Mouse (Mus musculus): ENCODE data around the gene Top2a.

- no peak for TF ChIP-seq POLR2A (IDR thresholded peaks at IDR 0.05; ENCODE audit: control insufficient read depth, extremely low read depth, insufficient read depth, low read length, poor library complexity)
- no peak for TF ChIP-seq CTCF (IDR thresholded peaks at IDR 0.05; ENCODE audit: borderline replicate concordance, control insufficient read depth, extremely low read depth, insufficient read depth, low read length, poor library complexity)
Observed at GRCm38 (mm10) chr11:99044306-99044705, 20.3 kb upstream of the Top2a start.
